Mouse (Mus musculus) liver, adult 2 months (tissue): ENCODE measurements at regions not wholly inside any gene's neighbourhood (a gene's known extent, or its start where the extent isn't known, plus 50 kb on each side); places are given as distances from the start of the nearest gene placed in this dataset.

Source experiments
- DNase-seq: peaks from one replicate; pipeline ENCODE4 v3.0.0-alpha.2; 2011; ENCODE audit warnings: low read depth, low spot score; ENCODE audit errors: extremely low read depth
- H3K27ac ChIP-seq: fragments of 200-500 bp; replicated peaks from 2 replicates; pipeline ENCODE4 v1.5.1; 2012; ENCODE audit warnings: low read depth, mild to moderate bottlenecking, control low read depth, inconsistent platforms, low read length; ENCODE audit not compliant: insufficient read depth
- H3K27me3 ChIP-seq: fragments of 200-500 bp; 2 replicates; pipeline ENCODE4 v1.6.1; 2012; ENCODE audit warnings: mild to moderate bottlenecking, moderate library complexity, low read length, inconsistent platforms; ENCODE audit not compliant: control insufficient read depth, insufficient read depth
- H3K36me3 ChIP-seq: fragments of 200-500 bp; 2 replicates; pipeline ENCODE4 v1.6.1; 2012; ENCODE audit warnings: low read length, inconsistent platforms; ENCODE audit not compliant: control insufficient read depth, insufficient read depth
- H3K4me1 ChIP-seq: fragments of 200-500 bp; 2 replicates; pipeline ENCODE4 v1.6.1; 2011; ENCODE audit warnings: low read length; ENCODE audit not compliant: control insufficient read depth, insufficient read depth
- H3K4me3 ChIP-seq: fragments of 200-500 bp; 2 replicates; pipeline ENCODE4 v1.5.1; 2011; ENCODE audit warnings: low read depth, mild to moderate bottlenecking, control low read depth, low read length, moderate library complexity; ENCODE audit not compliant: insufficient read depth
- H3K79me2 ChIP-seq: fragments of 200-500 bp; 2 replicates; pipeline ENCODE4 v1.6.1; 2012; ENCODE audit warnings: inconsistent platforms, mild to moderate bottlenecking, low read length, moderate library complexity; ENCODE audit not compliant: control insufficient read depth, insufficient read depth
- H3K9ac ChIP-seq: fragments of 200-500 bp; 2 replicates; pipeline ENCODE4 v1.6.1; 2012; ENCODE audit warnings: low read depth, mild to moderate bottlenecking, control low read depth, inconsistent platforms, low read length
- CTCF ChIP-seq: fragments of 200-500 bp; IDR thresholded peaks from 2 replicates; pipeline ENCODE4 v1.5.1; 2011; ENCODE audit warnings: low read depth, low read length, control low read depth
- POLR2A ChIP-seq: fragments of 200-500 bp; IDR thresholded peaks from 2 replicates; pipeline ENCODE4 v1.6.1; 2011; ENCODE audit warnings: low read length, control low read depth; ENCODE audit not compliant: insufficient read depth; ENCODE audit errors: extremely low read depth
- WGBS: fragments of 180-500 bp; shearing (Covaris S2); methylation state at CpG from one replicate; pipeline ENCODE4 v1.1.7; 2018; 5-methylcytosine and 5-hydroxymethylcytosine counted together

DNA sequence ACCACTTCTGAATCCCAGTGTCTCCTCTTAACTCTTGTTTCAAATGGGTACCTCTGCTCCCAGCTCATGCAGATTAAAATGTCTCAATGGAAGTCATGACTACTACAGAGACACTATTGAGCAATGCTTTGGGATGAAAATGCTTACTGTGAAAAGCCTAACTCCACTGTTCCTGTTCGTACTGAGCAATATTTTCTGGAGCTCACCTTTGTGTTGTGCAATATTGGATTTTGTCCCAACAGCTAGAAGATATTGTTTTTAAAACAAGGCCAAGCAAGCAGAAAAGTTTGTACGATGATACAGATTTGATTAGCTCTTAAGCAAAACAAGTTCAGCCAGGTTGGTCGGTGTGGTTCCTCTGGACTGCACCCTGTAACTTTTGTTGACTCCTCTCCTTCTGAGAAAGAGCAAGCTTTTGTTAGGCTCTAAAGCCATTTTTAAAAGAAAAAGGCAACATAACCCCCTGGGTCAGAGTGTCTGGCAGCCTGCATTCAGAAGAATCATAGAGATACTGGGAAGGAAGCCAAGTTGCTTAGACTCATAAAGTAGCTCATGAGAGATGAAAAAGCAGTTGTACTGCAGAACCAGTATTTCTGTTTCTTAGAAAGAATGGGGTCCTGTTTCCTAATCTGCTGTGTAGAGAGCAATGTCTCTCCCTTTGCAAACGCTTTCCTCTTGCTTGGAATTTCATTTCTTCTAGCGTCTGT is 302.4 kb upstream of the Dach1 start:
- Histone ChIP-seq H3K27ac (no peak overlapping the region), H3K4me3 (no peak overlapping the region), H3K36me3 (no peaks in the 10 kb centered on the region), H3K27me3 (no peaks in the 10 kb centered on the region), H3K79me2 (no peaks in the 10 kb centered on the region), H3K4me1 (no peaks in the 10 kb centered on the region), H3K9ac (no peak overlapping the region)
- 36% methylated on average over 5 of the region's 5 CpGs for WGBS
- TF ChIP-seq POLR2A, result no peak
- no peak for TF ChIP-seq CTCF
- DNase-seq, result peak; percentile 82

DNA sequence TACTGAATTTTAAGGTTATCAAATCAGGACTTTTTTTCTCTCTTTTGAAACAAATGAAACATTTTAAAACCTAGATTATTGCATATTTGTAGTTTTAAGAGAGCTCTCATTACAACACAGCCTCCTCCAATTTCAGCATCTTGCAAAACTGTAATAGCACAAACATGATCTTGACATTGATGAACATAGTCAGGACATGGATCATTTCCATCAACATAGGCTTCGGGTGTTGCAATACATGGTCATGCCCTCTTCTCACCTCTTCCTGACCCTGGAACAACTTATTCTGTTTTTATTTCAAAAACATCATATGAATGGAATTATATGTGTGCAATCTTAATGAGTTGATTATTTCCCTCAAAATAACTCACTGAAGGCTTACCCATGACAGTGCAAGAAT is 284.9 kb upstream of the Dach1 start:
- no peaks in the 10 kb centered on the region for H3K79me2 ChIP-seq
- H3K4me3 ChIP-seq, result no peak overlapping the region
- TF ChIP-seq POLR2A (no peak), CTCF (no peak)
- WGBS, result 76% methylated on average over 1 of the region's 1 CpGs
- no peaks in the 10 kb centered on the region for H3K27me3 ChIP-seq
- no peak overlapping the region for H3K9ac ChIP-seq
- H3K27ac ChIP-seq, result no peak overlapping the region
- no peak for DNase-seq
- H3K4me1 ChIP-seq, result no peaks in the 10 kb centered on the region
- H3K36me3 ChIP-seq, result no peaks in the 10 kb centered on the region

DNA sequence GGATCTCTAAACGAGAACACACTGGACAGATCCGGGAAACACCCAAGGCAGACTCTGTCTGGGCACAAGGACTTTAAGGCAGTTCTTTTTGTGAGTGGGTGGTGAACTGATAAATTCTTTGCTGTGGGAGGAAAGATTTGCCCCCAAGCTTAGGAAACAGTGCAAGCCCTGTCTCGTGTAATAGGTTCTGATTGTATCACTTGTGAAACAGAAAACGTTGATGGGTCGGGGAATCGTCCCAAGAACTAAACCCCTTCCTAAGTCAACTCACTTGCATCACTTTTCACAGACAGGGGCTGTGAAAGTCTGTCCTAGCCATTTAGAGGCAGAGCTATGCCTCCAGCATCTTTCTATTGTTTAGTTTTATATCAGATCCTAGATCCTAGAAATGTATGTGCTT is 282.6 kb upstream of the Dach1 start:
- Histone ChIP-seq H3K36me3 (no peaks in the 10 kb centered on the region), H3K4me1 (no peaks in the 10 kb centered on the region), H3K27me3 (no peaks in the 10 kb centered on the region), H3K9ac (no peak overlapping the region), H3K79me2 (no peaks in the 10 kb centered on the region), H3K27ac (no peak overlapping the region), H3K4me3 (no peak overlapping the region)
- 78% methylated on average over 6 of the region's 6 CpGs for WGBS
- TF ChIP-seq CTCF (no peak), POLR2A (no peak)
- no peak for DNase-seq

DNA sequence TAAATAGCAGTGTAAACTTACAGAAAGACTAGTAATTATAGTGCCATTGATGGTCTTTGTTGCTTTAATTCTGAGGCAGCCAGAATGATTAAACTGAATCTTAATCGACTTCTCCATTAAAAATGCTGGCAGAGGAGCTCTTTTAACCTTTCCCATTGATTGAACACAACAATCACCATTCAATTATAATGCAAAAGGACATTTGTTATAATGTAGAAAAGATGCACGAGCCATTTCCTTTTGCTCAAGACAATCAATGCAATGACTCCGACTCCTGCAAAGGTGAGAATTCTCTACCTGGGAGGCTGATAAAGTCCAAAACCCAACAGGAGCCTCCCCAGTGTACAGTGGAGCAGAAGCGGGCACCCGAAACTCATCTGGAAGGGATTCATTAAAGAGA is 280.0 kb upstream of the Dach1 start:
- H3K36me3 ChIP-seq, result no peaks in the 10 kb centered on the region
- no peaks in the 10 kb centered on the region for H3K27me3 ChIP-seq
- DNase-seq, result no peak
- no peak overlapping the region for H3K9ac ChIP-seq
- no peaks in the 10 kb centered on the region for H3K4me1 ChIP-seq
- no peaks in the 10 kb centered on the region for H3K79me2 ChIP-seq
- WGBS, result 80% methylated on average over 5 of the region's 5 CpGs
- no peak overlapping the region for H3K4me3 ChIP-seq
- TF ChIP-seq CTCF (no peak), POLR2A (no peak)
- H3K27ac ChIP-seq, result no peak overlapping the region

DNA sequence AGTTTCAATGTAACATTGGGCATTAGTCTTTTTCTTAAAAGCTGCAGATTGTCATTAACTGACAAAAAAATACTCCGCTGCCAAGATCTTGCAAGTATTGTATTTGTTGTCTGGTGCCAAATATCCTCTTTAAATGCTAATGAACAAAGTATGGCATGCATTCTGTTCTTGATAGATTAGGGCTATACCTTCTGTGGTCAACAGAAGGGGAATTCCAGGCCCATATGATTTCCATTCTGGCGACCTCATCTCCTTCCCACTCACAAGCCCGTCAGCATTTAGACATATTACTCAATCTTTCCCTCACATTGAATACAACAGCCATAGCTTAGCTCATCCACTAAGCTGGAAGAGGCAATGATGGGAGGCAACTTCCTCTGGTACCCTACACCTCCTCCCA is 272.8 kb upstream of the Dach1 start:
- WGBS, result 89% methylated on average over 3 of the region's 3 CpGs
- H3K9ac ChIP-seq, result no peak overlapping the region
- no peaks in the 10 kb centered on the region for H3K79me2 ChIP-seq
- no peak for DNase-seq
- no peaks in the 10 kb centered on the region for H3K27me3 ChIP-seq
- no peak for TF ChIP-seq POLR2A
- TF ChIP-seq CTCF, result no peak
- no peak overlapping the region for H3K4me3 ChIP-seq
- no peaks in the 10 kb centered on the region for H3K4me1 ChIP-seq
- no peak overlapping the region for H3K27ac ChIP-seq
- H3K36me3 ChIP-seq, result no peaks in the 10 kb centered on the region

DNA sequence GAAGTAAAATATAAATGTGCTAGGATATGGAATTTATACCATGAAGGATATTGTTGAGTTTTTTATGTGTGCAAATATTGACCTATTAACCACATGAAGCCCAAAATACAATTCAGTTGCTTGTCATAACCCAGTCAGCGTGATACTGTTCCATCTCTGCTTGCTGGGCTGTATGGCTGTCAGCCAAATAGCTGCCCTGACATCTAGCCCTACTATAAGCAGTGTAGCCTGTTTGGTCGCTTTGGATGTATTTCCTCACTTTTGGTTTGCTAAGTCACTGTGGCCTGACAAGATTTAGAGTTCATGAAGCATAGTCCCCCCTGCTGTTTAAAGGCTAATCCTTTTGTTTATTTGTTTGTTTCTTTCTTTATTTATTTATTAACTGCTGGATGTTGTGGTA is 272.4 kb upstream of the Dach1 start:
- no peaks in the 10 kb centered on the region for H3K79me2 ChIP-seq
- H3K4me3 ChIP-seq, result no peak overlapping the region
- no peak overlapping the region for H3K27ac ChIP-seq
- no peaks in the 10 kb centered on the region for H3K36me3 ChIP-seq
- WGBS, result 54% methylated on average over 2 of the region's 2 CpGs
- no peaks in the 10 kb centered on the region for H3K27me3 ChIP-seq
- DNase-seq, result no peak
- H3K9ac ChIP-seq, result no peak overlapping the region
- H3K4me1 ChIP-seq, result no peaks in the 10 kb centered on the region
- TF ChIP-seq CTCF (no peak), POLR2A (no peak)
